Mouse (Mus musculus) megakaryocyte, embryonic 14.5 days (primary cell): ENCODE measurements at regions not wholly inside any gene's neighbourhood (a gene's known extent, or its start where the extent isn't known, plus 50 kb on each side); places are given as distances from the start of the nearest gene placed in this dataset.

Experiments used
- FLI1 ChIP-seq: IDR thresholded peaks from 2 replicates; pipeline ENCODE4 v1.6.1; 2012; ENCODE audit warnings: low read length, inconsistent platforms, mixed read lengths
- GATA1 ChIP-seq: IDR thresholded peaks from 3 replicates; pipeline ENCODE4 v1.6.1; 2012; ENCODE audit warnings: mixed read lengths, low read length, inconsistent platforms, borderline replicate concordance

DNA sequence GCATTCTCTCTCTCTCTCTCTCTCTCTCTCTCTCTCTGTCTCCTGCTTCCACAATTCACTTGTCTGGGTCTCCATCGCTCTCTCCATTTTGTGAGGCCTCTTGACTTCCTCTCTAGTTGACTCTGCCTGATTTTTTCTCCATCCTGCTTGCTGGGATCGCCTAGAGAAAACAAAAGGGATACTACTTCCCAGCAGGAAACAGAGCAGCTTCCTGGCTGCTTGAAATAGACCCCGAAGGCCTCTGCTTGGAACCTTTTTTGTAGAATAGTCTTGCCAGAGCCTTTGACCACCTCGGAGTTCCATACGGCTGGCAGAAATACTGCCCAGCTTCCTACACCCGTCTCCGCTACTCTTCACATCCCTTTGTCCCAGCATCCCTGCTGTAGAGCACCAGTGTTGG lies 210.7 kb downstream of the Zfp36l1 start:
- TF ChIP-seq GATA1 = no peak
- TF ChIP-seq FLI1 = no peak
